Mouse (Mus musculus) G1E (cell line): ENCODE data around the gene Rbm4. TPM values are rescaled to one million over a fixed set of nuclear protein-coding genes. Genes with fewer than 3 reads are reported as not detected.

Experiments used
- ATAC-seq: 2 replicates; pipeline ENCODE4 v1.8.0; 2016; ENCODE audit warnings: mild to moderate bottlenecking; ENCODE audit not compliant: insufficient number of reproducible peaks, poor library complexity, low FRiP score, severe bottlenecking; ENCODE audit errors: extremely low read depth
- DNase-seq: peaks from one replicate; pipeline ENCODE4 v3.0.0; 2012; ENCODE audit warnings: low spot score
- H3K27me3 ChIP-seq: 2 replicates; pipeline ENCODE4 v1.6.1; 2012; ENCODE audit warnings: mild to moderate bottlenecking, low read length, inconsistent platforms; ENCODE audit not compliant: insufficient read depth
- H3K36me3 ChIP-seq: replicated peaks from 2 replicates; pipeline ENCODE3; 2012; ENCODE audit warnings: mild to moderate bottlenecking, inconsistent platforms
- H3K4me1 ChIP-seq: 2 replicates; pipeline ENCODE4 v1.6.1; 2012; ENCODE audit warnings: low read depth, low read length, inconsistent platforms, mixed read lengths; ENCODE audit not compliant: insufficient read depth
- H3K4me3 ChIP-seq: 2 replicates; pipeline ENCODE4 v1.5.1; 2012; ENCODE audit warnings: low read depth, mild to moderate bottlenecking, inconsistent platforms, low read length, moderate library complexity, mixed read lengths
- H3K9me3 ChIP-seq: replicated peaks from 2 replicates; pipeline ENCODE4 v1.6.1; 2012; ENCODE audit warnings: inconsistent platforms
- CTCF ChIP-seq: IDR thresholded peaks from 2 replicates; pipeline ENCODE4 v1.5.1; 2012; ENCODE audit warnings: low read depth, low read length, inconsistent platforms, mixed read lengths
- GATA1 ChIP-seq: IDR thresholded peaks from 2 replicates; pipeline ENCODE4 v1.6.1; 2012; ENCODE audit warnings: borderline replicate concordance, low read length, inconsistent platforms, mixed read lengths
- GATA2 ChIP-seq: IDR thresholded peaks from 2 replicates; pipeline ENCODE4 v1.6.1; 2012; ENCODE audit warnings: low read depth, low read length, inconsistent platforms, borderline replicate concordance
- POLR2AphosphoS5 ChIP-seq: IDR thresholded peaks from 2 replicates; pipeline ENCODE4 v1.6.1; 2012; ENCODE audit warnings: low read depth, low read length, inconsistent platforms; ENCODE audit not compliant: insufficient replicate concordance
- TAL1 ChIP-seq: conservative IDR thresholded peaks from 2 replicates; pipeline ENCODE4 v1.6.1; 2012; ENCODE audit warnings: low read depth, low read length, inconsistent platforms, mixed read lengths
- polyA plus RNA-seq: library from polyadenylated mRNA; stranded (reverse); fragments of >175 nt; gene quantifications from 2 replicates; pipeline ENCODE4 v1.2.3, GENCODE M21; 2012
- total RNA-seq, 2 experiments: library from RNA; stranded (forward) in 1 of 2; stranded (reverse) in 1 of 2; fragments of 200-1000 nt in 1 of 2; fragments of >200 nt in 1 of 2; fragmentation: Nextera tagmentation in 1 of 2; gene quantifications; 2 replicates each; pipeline ENCODE4 v1.2.3; 2014 to 2017

Rbm4 gene
- total and polyA plus RNA-seq, 3 experiments: 19.9 to 99.5 (median 72.4) TPM

DNA sequence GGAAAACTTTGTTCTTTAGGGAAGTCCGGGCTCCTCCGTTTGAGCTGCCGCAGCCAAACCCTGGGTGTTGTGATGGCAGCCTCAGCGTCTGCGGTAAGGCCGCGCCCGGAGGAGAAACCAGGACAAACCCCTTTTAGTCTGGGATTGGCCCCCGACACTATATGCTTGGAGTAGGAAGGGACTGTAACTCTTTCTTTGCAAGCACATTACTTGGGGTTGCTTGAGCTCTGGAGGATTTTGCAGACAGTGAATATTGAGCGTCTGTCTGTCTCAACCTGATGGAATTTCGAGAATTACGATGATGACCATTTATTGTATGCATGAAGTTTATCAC is 18.2 kb upstream of the Rbm4 start:
- DNase-seq (no peak), ATAC-seq (no peak)
- Histone ChIP-seq H3K9me3 (0 out of 2 replicates have a peak, but pooled peaks cover 3% of the 10 kb centered on the region), H3K4me3 (peak overlapping the region; percentile 99), H3K4me1 (peaks cover 26% of the 10 kb centered on the region), H3K36me3 (peaks cover 17% of the 10 kb centered on the region), H3K27me3 (no peaks in the 10 kb centered on the region)
- TF ChIP-seq POLR2AphosphoS5 (no peak), CTCF (no peak), TAL1 (no peak), GATA2 (no peak), GATA1 (no peak)

DNA sequence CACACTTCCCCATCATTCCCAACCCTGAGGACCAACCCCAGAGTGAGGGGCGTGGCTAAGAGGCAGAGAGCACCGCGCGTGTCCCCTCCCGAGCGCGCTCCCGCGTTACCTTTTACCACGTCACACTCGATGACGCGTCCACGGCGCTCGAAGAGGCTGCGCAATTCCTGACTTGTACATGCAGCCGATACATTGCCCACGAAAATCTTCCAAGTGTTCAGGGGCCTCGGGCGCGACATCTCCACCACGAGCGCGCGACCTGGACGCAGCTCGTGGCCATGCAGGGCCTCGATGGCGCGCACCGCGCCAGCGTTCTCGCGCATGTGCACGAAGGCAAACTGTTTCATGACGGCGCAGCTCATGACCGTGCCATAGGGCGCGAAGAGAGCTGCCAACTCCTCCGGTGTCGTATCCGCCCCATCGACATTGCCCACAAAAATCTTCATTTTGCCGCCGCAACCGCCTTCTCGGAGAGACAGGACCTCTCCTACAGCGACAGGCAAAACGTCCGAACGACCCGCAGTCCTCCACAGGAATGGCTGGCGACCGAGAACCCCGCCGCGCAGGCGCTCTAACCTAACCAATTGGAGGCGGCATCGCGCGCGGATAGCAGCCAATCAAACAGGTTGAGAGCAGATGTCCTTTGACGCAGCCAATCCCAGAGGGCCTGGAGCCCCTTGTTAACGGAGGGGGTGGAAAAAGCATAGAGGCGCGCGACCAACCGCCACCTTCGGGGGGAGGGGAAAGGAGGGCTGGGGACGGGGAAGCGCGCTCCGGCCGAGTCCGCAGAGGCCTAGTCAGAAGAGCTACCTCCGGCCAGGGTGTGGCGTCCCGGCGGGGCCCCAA is 17.6 kb upstream of the Rbm4 start, which contains the start of the genes Gm21992 and Rbm14:
Gm21992 (minus strand) TSS at position 550 of the 846 bp plus-strand sequence.
Rbm14 (minus strand) TSS at position 572 of the 846 bp plus-strand sequence.
- Histone ChIP-seq H3K36me3 (peaks cover 22% of the 10 kb centered on the region), H3K4me3 (peak within 1 kb of the TSS; percentile 99), H3K27me3 (no peaks in the 10 kb centered on the region), H3K4me1 (peaks cover 30% of the 10 kb centered on the region), H3K9me3 (0 out of 2 replicates have a peak, but pooled peaks cover 3% of the 10 kb centered on the region)
- ATAC-seq: peak; percentile 96
- TF ChIP-seq TAL1 (no peak), POLR2AphosphoS5 (peak; percentile 60; the same call in 1 of the 2 replicates), GATA1 (no peak)
- DNase-seq: peak; percentile 99

DNA sequence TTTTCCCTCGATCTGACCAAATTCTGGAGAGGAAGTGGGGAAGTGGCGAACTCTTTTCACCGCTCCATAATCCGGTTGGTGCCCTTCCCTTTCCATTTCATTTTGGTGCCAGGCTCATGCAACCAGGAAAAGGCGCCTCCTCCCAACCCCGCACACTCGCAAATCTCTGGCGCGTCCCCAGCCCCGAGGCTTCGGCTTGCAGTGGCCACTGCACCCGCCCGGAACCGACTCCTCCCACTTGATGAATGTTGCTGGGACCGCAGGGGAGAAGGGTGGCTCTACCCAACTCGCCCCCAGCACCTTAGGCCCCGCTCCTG is 17.0 kb upstream of the Rbm4 start:
- H3K27me3 ChIP-seq: no peaks in the 10 kb centered on the region
- peaks cover 27% of the 10 kb centered on the region for H3K36me3 ChIP-seq
- peak overlapping the region; percentile 99 for H3K4me3 ChIP-seq
- no peak for ATAC-seq
- H3K4me1 ChIP-seq: peaks cover 36% of the 10 kb centered on the region
- H3K9me3 ChIP-seq: 0 out of 2 replicates have a peak, but pooled peaks cover 3% of the 10 kb centered on the region
- TF ChIP-seq POLR2AphosphoS5 (no peak), TAL1 (no peak), CTCF (no peak), GATA1 (no peak), GATA2 (no peak)
- no peak for DNase-seq

DNA sequence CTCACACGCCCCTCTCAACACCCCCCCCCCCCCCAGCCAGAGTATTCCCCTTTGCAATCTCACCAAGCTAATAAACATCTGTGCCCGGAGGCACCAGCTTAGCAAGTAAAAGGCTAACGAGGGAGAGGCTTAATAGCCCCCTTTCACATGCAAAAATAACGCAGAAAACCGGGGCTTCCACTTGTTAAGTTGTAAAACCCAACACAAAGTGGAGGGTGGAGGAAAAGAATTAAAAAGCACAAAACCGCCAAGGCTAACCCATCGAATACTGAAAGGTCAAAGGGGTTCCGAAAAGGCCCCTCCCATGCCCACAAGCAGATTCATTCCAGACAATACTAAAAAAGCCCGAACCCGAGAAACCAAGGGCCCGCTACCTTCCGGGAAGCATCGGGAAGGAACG is 16.6 kb upstream of the Rbm4 start:
- Histone ChIP-seq H3K36me3 (peaks cover 28% of the 10 kb centered on the region), H3K4me3 (peak overlapping the region; percentile 99), H3K27me3 (no peaks in the 10 kb centered on the region), H3K4me1 (peaks cover 37% of the 10 kb centered on the region), H3K9me3 (0 out of 2 replicates have a peak, but pooled peaks cover 2% of the 10 kb centered on the region)
- TF ChIP-seq CTCF: no peak
- no peak for TF ChIP-seq GATA1
- no peak for TF ChIP-seq TAL1
- no peak for TF ChIP-seq POLR2AphosphoS5
- no peak for TF ChIP-seq GATA2
- DNase-seq: no peak
- ATAC-seq: no peak

DNA sequence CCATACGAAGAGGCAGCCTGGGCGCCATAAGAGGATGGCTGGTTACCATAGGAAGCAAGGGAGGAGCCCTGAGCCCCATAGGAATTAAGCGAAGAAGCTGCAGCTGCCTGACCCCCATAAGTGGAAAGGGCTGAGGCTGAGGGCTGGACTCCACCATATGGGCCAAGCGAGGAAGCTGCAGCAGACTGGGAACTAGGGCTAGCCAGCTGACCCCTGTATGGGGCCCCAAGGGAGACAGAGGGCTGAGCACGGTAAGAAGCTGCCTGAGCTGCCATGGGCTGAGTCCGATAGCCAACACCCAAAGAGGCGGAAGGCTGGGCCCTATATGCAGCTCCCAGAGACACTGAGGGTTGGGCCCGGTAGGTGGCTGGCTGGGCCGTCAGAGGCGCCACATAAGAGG is 9.6 kb upstream of the Rbm4 start:
- Histone ChIP-seq H3K27me3 (no peaks in the 10 kb centered on the region), H3K9me3 (no peaks in the 10 kb centered on the region), H3K36me3 (peaks cover 88% of the 10 kb centered on the region), H3K4me3 (no peak overlapping the region; the same call in 1 of the 2 replicates), H3K4me1 (peaks cover 71% of the 10 kb centered on the region)
- ATAC-seq (no peak), DNase-seq (no peak)
- TF ChIP-seq GATA2 (no peak), GATA1 (no peak), TAL1 (no peak), CTCF (no peak), POLR2AphosphoS5 (no peak)

DNA sequence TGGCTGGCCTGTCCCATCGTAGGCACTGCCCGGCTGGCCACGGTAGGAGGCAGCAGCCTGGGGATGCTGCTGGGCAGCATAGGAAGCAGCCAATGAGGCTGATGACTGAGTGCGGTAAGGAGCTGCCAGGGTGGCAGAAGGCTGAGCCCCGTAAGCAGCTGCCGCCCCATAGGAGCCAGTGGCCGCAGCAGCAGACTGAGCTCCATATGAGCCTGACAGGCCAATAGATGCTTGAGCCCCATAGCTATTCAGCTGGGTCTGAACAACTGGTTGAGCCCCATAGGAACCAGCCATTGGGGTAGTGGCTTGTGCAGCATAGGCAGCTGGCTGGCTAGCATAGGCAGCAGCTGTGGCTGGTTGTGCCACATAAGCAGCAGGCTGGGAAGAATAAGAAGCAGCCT is 9.0 kb upstream of the Rbm4 start:
- ATAC-seq: no peak
- DNase-seq: no peak
- H3K36me3 ChIP-seq: peaks cover 88% of the 10 kb centered on the region
- no peak overlapping the region; the same call in 1 of the 2 replicates for H3K4me3 ChIP-seq
- H3K27me3 ChIP-seq: no peaks in the 10 kb centered on the region
- TF ChIP-seq GATA2 (no peak), TAL1 (no peak), GATA1 (no peak), POLR2AphosphoS5 (no peak), CTCF (no peak)
- peaks cover 70% of the 10 kb centered on the region for H3K4me1 ChIP-seq
- H3K9me3 ChIP-seq: no peaks in the 10 kb centered on the region

DNA sequence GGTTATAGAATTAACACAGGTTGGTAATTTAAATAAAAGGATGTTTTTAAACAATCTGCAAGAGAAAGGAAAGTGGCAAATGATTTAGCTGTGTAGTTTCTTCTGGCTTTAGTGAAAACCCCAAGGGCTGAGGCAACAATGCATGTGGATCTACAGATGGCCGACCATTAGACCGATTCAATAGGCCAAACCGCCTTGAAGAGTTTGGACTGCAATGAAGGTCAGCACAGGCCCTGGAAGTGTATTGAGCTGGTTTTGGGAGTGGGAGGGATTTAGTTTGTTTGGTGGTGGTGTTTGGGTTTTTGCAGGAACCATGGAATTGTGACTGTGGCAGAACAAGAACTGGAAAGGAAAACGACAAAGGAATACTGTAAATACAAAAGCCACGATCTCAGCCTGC is 5.4 kb upstream of the Rbm4 start:
- H3K4me1 ChIP-seq: peaks cover 77% of the 10 kb centered on the region
- H3K4me3 ChIP-seq: no peak overlapping the region
- ATAC-seq: no peak
- TF ChIP-seq GATA2: no peak
- no peak for TF ChIP-seq GATA1
- TF ChIP-seq TAL1: no peak
- no peak for TF ChIP-seq CTCF
- no peak for TF ChIP-seq POLR2AphosphoS5
- H3K27me3 ChIP-seq: no peaks in the 10 kb centered on the region
- H3K9me3 ChIP-seq: no peaks in the 10 kb centered on the region
- peaks cover 84% of the 10 kb centered on the region for H3K36me3 ChIP-seq
- no peak for DNase-seq
